Mouse (Mus musculus) hindbrain, embryonic 16.5 days (tissue): Measurements from ENCODE around the gene Alkbh6. TPM values are rescaled to one million over a fixed set of nuclear protein-coding genes. Genes with fewer than 3 reads are reported as not detected.

Experiments used
- ATAC-seq: fragments of 200-750 bp; cut with Nextera tagmentation; 2 replicates; pipeline ENCODE4 v1.8.0; 2017; ENCODE audit warnings: moderate TSS enrichment, moderate library complexity
- H3K27ac ChIP-seq: fragments of 300-500 bp; sonication (generic); 2 replicates; pipeline ENCODE4 v1.5.1; 2014; ENCODE audit warnings: low read depth, mild to moderate bottlenecking, control low read depth, low read length, moderate library complexity
- H3K27me3 ChIP-seq: fragments of 300-500 bp; sonication (generic); replicated peaks from 2 replicates; pipeline ENCODE4 v1.6.1; 2014; ENCODE audit warnings: low read length; ENCODE audit not compliant: control insufficient read depth, insufficient read depth
- H3K36me3 ChIP-seq: fragments of 300-500 bp; sonication (generic); 2 replicates; pipeline ENCODE4 v1.6.1; 2014; ENCODE audit warnings: mild to moderate bottlenecking, low read length, moderate library complexity, mixed read lengths; ENCODE audit not compliant: control insufficient read depth, insufficient read depth
- H3K4me1 ChIP-seq: fragments of 300-500 bp; sonication (generic); 2 replicates; pipeline ENCODE4 v1.6.1; 2014; ENCODE audit warnings: low read depth, low read length; ENCODE audit not compliant: control insufficient read depth, insufficient read depth
- H3K4me2 ChIP-seq: fragments of 300-500 bp; sonication (generic); 2 replicates; pipeline ENCODE4 v1.6.1; 2014; ENCODE audit warnings: mild to moderate bottlenecking, low read length, control low read depth, moderate library complexity
- H3K4me3 ChIP-seq: fragments of 300-500 bp; sonication (generic); 2 replicates; pipeline ENCODE4 v1.5.1; 2014; ENCODE audit warnings: mild to moderate bottlenecking, low read length, control low read depth, moderate library complexity
- H3K9ac ChIP-seq: fragments of 300-500 bp; sonication (generic); 2 replicates; pipeline ENCODE4 v1.6.1; 2014; ENCODE audit warnings: low read depth, mild to moderate bottlenecking, control low read depth, low read length, moderate library complexity
- H3K9me3 ChIP-seq: fragments of 300-500 bp; sonication (generic); 2 replicates; pipeline ENCODE4 v1.6.1; 2014; ENCODE audit warnings: mild to moderate bottlenecking, low read length, moderate library complexity; ENCODE audit not compliant: control insufficient read depth
- WGBS: fragments of 180-500 bp; shearing (Covaris S2); extraction: QIAGEN DNeasy Blood & Tissue Kit; methylation state at CpG from one replicate; pipeline ENCODE4 v1.1.7; 2014; 5-methylcytosine and 5-hydroxymethylcytosine counted together
- polyA plus RNA-seq: library from polyadenylated mRNA; unstranded; fragments of >200 nt; fragmentation: Nextera tagmentation; extraction: Ambion mirVana; gene quantifications from 2 replicates; pipeline ENCODE4 v1.2.1, GENCODE M21; 2015

Alkbh6 gene
- polyA plus RNA-seq, 1 experiment from 2014 or later = 124 TPM

DNA sequence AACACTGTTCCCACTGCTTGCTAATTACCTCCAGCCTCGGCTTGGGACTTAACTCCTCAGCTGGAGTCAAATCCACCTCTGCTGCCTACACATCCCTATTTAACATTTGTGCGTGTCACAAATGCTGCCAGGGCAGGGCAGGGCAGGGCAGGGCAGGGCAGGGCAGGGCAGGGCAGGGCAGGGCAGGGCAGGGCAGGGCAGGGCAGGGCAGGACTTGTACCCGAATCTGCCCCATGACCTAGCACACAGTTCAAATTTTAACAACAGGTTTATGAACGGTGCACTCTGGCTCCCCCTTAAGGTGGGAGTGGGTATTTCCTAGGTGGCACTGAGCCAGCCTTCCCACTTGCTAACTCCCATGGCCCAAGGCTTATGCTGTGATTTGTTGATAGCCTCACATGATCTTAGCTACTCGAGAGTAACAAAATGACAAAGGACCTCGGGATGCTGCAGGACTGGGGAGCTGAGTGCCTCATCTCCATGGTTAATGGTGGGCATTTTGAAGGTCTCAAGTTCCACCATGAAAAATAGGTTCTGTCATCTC is 44.8 kb downstream of the Alkbh6 start:
- Histone ChIP-seq H3K9ac (no peak overlapping the region), H3K4me1 (peaks cover 5% of the 10 kb centered on the region), H3K9me3 (no peaks in the 10 kb centered on the region), H3K36me3 (peaks cover 9% of the 10 kb centered on the region), H3K4me2 (no peak overlapping the region), H3K27ac (no peak overlapping the region), H3K27me3 (0 out of 2 replicates have a peak, but pooled peaks cover 1% of the 10 kb centered on the region), H3K4me3 (no peak overlapping the region)
- WGBS = 22% methylated on average over 6 of the region's 6 CpGs
- no peak; the same call in 1 of the 2 replicates for ATAC-seq

GRCm38 (mm10) chr7:30354059-30354458 is 45.5 kb downstream of the Alkbh6 start:
- Histone ChIP-seq H3K9ac (no peak overlapping the region), H3K4me2 (no peak overlapping the region), H3K27ac (no peak overlapping the region), H3K27me3 (no peaks in the 10 kb centered on the region), H3K4me1 (peaks cover 10% of the 10 kb centered on the region), H3K36me3 (peaks cover 9% of the 10 kb centered on the region), H3K4me3 (no peak overlapping the region), H3K9me3 (no peaks in the 10 kb centered on the region)
- no peak for ATAC-seq
- WGBS = 73% methylated on average over 4 of the region's 4 CpGs

DNA sequence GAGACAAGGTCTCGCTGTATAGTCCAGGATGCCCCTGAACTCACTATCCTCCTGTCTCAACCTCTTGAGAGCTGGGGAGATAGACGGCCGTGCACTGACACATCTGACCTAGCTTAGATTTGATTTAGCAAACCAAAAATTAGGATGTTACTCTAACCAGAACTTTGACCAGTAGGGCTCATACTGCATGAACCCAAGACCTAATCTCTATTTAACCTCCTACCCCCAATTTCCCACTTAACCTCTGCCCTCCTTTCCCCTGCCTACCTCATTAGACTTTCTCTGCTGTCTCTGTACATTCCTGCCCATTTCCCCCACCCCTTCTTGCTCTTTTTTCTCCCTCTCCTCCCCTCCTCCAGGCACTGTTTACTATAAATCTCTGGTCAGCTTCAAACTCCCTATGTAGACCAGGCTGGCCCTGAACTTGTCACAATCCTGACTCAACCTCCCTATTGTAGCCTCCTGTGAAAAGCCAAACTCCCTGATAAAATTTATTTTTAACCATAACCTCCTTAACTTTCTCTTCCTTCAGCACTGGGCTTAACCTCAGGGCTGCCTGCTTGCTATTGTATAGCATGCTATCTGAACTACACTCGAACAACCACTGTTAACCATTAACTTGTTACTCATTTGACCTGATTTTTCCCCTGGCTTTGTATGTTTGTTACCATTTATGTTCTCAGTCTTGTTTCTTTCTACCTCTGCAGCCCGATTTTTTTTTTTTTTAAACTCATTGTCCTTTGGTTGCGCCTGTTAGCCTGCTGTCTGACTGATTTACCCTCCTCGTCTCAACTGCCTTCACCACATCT is 50.1 kb downstream of the Alkbh6 start:
- WGBS = 55% methylated on average over 7 of the region's 7 CpGs
- no peak overlapping the region for H3K27ac ChIP-seq
- no peaks in the 10 kb centered on the region for H3K9me3 ChIP-seq
- peaks cover 45% of the 10 kb centered on the region for H3K4me1 ChIP-seq
- no peak for ATAC-seq
- no peaks in the 10 kb centered on the region for H3K27me3 ChIP-seq
- no peak overlapping the region for H3K4me3 ChIP-seq
- peaks cover 17% of the 10 kb centered on the region for H3K36me3 ChIP-seq
- H3K9ac ChIP-seq = no peak overlapping the region
- peak overlapping the region; percentile 10 for H3K4me2 ChIP-seq

GRCm38 (mm10) chr7:30359276-30359865 is 50.9 kb downstream of the Alkbh6 start:
- Histone ChIP-seq H3K9ac (no peak overlapping the region), H3K9me3 (no peaks in the 10 kb centered on the region), H3K4me1 (peaks cover 45% of the 10 kb centered on the region), H3K27ac (no peak overlapping the region), H3K4me2 (peak overlapping the region; percentile 10), H3K4me3 (peak overlapping the region; percentile 0; the same call in 1 of the 2 replicates), H3K36me3 (peaks cover 17% of the 10 kb centered on the region), H3K27me3 (no peaks in the 10 kb centered on the region)
- 72% methylated on average over 31 of the region's 31 CpGs for WGBS
- ATAC-seq = no peak

DNA sequence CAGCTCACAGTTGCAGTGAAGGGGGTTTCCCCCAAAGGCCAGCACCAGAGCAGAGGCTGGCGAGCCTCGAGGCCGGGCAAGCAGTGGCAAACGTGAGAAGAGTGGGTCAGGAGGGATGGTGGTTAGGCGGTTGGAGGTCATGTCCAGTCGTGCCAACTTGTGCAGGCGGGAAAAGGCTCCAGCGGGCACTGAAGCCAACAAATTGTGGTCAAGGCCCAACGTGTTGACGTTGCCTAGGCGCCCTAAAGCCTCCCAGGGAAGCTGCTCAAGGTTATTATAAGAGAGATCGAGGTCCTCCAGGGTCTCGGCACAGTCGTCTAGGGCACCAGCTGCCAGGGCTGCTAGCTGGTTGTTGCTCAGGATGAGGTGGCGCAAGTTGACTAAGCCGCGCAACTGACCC is 51.5 kb downstream of the Alkbh6 start:
- no peak for ATAC-seq
- Histone ChIP-seq H3K9me3 (no peaks in the 10 kb centered on the region), H3K9ac (no peak overlapping the region), H3K27me3 (no peaks in the 10 kb centered on the region), H3K27ac (no peak overlapping the region), H3K4me1 (peaks cover 45% of the 10 kb centered on the region), H3K36me3 (peaks cover 17% of the 10 kb centered on the region), H3K4me3 (no peak overlapping the region), H3K4me2 (peak overlapping the region; percentile 10)
- 84% methylated on average over 17 of the region's 17 CpGs for WGBS

DNA sequence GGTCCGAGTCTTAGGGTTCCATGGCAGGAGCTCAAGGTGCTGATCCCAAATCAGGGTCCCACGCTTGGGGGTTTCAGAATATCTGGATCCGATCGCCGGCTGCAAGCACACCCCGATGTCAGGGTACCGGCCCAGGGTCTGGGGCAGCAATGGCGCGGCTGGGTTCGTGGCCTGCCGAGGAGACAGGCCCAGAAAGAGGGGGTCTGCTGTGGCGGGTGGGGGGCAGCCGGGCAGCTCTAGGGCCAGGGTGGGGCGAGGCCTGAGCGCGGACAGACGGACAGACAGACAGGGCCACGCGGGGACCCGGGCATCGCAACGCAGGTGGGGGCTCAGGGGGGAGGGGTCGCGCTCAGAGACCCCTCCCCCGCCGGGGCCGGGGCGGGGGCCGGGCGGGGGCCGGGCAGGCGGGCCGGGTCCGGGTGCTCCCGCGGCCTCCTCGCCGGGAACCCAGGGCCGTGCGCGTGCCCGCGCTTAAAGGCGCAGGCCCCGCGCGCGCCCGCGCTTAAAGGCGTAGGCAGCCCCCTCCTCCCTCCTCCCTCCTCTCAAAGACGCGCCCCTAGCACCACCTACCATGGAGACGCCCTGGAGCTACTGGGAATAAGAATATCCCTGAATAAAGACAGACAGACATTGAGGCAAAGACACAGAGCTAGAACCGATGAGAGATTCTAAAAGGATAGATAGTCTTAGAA is 54.3 kb downstream of the Alkbh6 start, which contains the start of gene Lrfn3:
Lrfn3 (minus strand) TSS at position 121 of the 692 bp plus-strand sequence.
- WGBS = 1% methylated on average over 44 of the region's 55 CpGs
- peak; percentile 80 for ATAC-seq
- Histone ChIP-seq H3K9ac (peak within 1 kb of the TSS; percentile 96), H3K9me3 (no peaks in the 10 kb centered on the region), H3K27me3 (no peaks in the 10 kb centered on the region), H3K4me1 (peaks cover 45% of the 10 kb centered on the region), H3K4me2 (peak within 1 kb of the TSS; percentile 71), H3K27ac (peak within 1 kb of the TSS; percentile 74), H3K36me3 (peaks cover 11% of the 10 kb centered on the region; the same call in 1 of the 2 replicates), H3K4me3 (peak within 1 kb of the TSS; percentile 83)

DNA sequence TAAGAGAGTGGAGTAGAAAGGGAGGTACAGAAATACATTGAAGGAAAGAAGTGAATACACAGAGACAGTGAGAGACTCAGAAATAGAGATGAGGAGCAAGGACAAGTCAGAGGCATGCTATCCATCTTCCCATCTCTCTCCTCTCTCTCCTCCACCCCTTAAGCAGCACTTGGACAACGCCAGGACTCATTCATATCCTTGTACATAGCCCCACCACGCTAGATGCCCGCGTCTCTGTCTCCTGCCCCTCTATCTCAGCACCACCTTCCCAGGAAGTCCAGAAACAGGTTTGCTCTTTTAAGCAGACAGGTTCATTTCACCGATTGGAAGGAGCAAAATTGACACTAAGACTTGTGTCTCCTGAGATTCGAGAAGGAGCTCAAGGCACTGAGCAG is 54.8 kb downstream of the Alkbh6 start:
- Histone ChIP-seq H3K4me2 (peak overlapping the region; percentile 71), H3K27ac (peak overlapping the region; percentile 74), H3K9ac (peak overlapping the region; percentile 96), H3K4me1 (peaks cover 45% of the 10 kb centered on the region), H3K27me3 (no peaks in the 10 kb centered on the region), H3K9me3 (no peaks in the 10 kb centered on the region), H3K4me3 (peak overlapping the region; percentile 83), H3K36me3 (peaks cover 8% of the 10 kb centered on the region; the same call in 1 of the 2 replicates)
- WGBS = 65% methylated on average over 6 of the region's 6 CpGs
- peak; percentile 48 for ATAC-seq
